Mouse (Mus musculus) E14TG2a.4 (cell line): ENCODE measurements at regions not wholly inside any gene's neighbourhood (a gene's known extent, or its start where the extent isn't known, plus 50 kb on each side); places are given as distances from the start of the nearest gene placed in this dataset.

ENCODE experiments used
- CTCF ChIP-seq: conservative IDR thresholded peaks from 2 replicates; pipeline ENCODE4 v1.5.1; 2014; ENCODE audit warnings: low read length
- POU5F1 ChIP-seq: IDR thresholded peaks from 2 replicates; pipeline ENCODE4 v1.6.1; 2014; ENCODE audit warnings: low read length, borderline replicate concordance

- TF ChIP-seq CTCF (no peak), POU5F1 (no peak)
These were observed 296.8 kb downstream of the Gja1 start for GRCm38 (mm10) chr10:56673919-56674318.
